Mouse (Mus musculus): ENCODE data around the gene Ppp5c. TPM values are rescaled to one million over a fixed set of nuclear protein-coding genes. Genes with fewer than 3 reads are reported as not detected.
"Not testable (repeated sequence)": the region's sequence is repeated elsewhere in the genome, so short reads cannot be mapped to it uniquely, and the experiment has no call there.

Gene Ppp5c
- total RNA-seq (2021): 10 to 100 TPM; 82.2 to 86.0 TPM
- 164 and 179 TPM in 2 replicates for polyA plus RNA-seq (2012; rRNA removed)
- long read RNA-seq, transcript Ppp5c-201 (13 exons, 2,072 nt): major isoform, 77 of 90 reads
- long read RNA-seq, partial matches to known transcripts: 3 of 90 reads
- long read RNA-seq, other reads (novel, unspliced or antisense): 10 of 90 reads

GRCm38 (mm10) chr7:17027588-17028343 lies at the start of gene Ppp5c:
Ppp5c (minus strand) TSS chr7:17027924.
- peak; percentile 95 for DNase-seq

- peak; percentile 33 for DNase-seq
Measured at GRCm38 (mm10) chr7:17076542-17076941, 48.8 kb upstream of the Ppp5c start.

GRCm38 (mm10) chr7:17073904-17074615 lies 46.3 kb upstream of the Ppp5c start, which contains the start of gene Psg16:
Psg16 (plus strand) TSS chr7:17074040.
- DNase-seq: peak; percentile 45

- DNase-seq: no peak
Measured at GRCm38 (mm10) chr7:17073513-17073903, 45.8 kb upstream of the Ppp5c start.

GRCm38 (mm10) chr7:17067651-17068050 lies 39.9 kb upstream of the Ppp5c start:
- not testable (repeated sequence) for DNase-seq

GRCm38 (mm10) chr7:17067000-17067399 lies 39.3 kb upstream of the Ppp5c start:
- no peak for DNase-seq

GRCm38 (mm10) chr7:17066412-17066811 lies 38.7 kb upstream of the Ppp5c start:
- peak; percentile 70 for DNase-seq

- DNase-seq: no peak
Measured at GRCm38 (mm10) chr7:17065620-17066019, 37.9 kb upstream of the Ppp5c start.

- DNase-seq: no peak
Measured at GRCm38 (mm10) chr7:17062845-17063244, 35.1 kb upstream of the Ppp5c start.

GRCm38 (mm10) chr7:17062389-17062788 lies 34.7 kb upstream of the Ppp5c start, which contains the start of gene Hif3a:
Hif3a (minus strand) TSS chr7:17062427.
- DNase-seq: peak; percentile 25

- peak; percentile 34 for DNase-seq
Measured at GRCm38 (mm10) chr7:17060782-17061605, 33.3 kb upstream of the Ppp5c start.

- peak; percentile 95 for DNase-seq
Measured at GRCm38 (mm10) chr7:17060031-17060781, 32.5 kb upstream of the Ppp5c start.

GRCm38 (mm10) chr7:17059463-17059844 lies 31.7 kb upstream of the Ppp5c start:
- DNase-seq: no peak

- no peak for DNase-seq
Measured at GRCm38 (mm10) chr7:17058816-17059462, 31.2 kb upstream of the Ppp5c start.

- DNase-seq: peak; percentile 48
Measured at GRCm38 (mm10) chr7:17058071-17058689, 30.5 kb upstream of the Ppp5c start.

GRCm38 (mm10) chr7:17056601-17057523 lies 29.1 kb upstream of the Ppp5c start:
- DNase-seq: no peak

- DNase-seq: peak; percentile 84
Measured at GRCm38 (mm10) chr7:17056081-17056581, 28.4 kb upstream of the Ppp5c start.

- no peak for DNase-seq
Measured at GRCm38 (mm10) chr7:17055287-17055946, 27.7 kb upstream of the Ppp5c start.

All from adrenal gland, adult 2 months (tissue).